Mouse (Mus musculus) right cerebral cortex, adult 18-20 months (tissue): ENCODE measurements around the gene Tbc1d14.

ENCODE experiments used
- DNase-seq: peaks from one replicate; pipeline ENCODE4 v3.0.0; 2022; ENCODE audit warnings: mixed read lengths

The Tbc1d14 gene

DNA sequence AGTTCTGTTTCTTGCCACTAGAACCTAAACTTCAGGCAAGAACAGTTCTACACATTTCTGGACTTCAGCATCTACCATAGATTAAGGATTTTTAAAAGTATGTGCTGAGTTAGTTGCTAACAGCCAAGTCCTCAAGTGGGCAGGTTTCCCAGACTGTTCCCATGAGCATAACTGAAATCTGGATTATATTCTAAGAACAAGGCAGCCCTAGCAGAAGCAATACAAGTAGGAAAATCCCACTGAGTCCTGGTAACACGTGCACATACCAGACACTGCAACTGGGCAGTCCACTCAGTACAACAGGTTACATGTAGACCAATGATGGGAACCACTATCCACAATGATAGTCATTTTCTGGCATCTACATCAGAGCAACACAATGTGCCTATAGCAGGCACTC lies 17.3 kb downstream of the Tbc1d14 start:
- DNase-seq, result no peak

DNA sequence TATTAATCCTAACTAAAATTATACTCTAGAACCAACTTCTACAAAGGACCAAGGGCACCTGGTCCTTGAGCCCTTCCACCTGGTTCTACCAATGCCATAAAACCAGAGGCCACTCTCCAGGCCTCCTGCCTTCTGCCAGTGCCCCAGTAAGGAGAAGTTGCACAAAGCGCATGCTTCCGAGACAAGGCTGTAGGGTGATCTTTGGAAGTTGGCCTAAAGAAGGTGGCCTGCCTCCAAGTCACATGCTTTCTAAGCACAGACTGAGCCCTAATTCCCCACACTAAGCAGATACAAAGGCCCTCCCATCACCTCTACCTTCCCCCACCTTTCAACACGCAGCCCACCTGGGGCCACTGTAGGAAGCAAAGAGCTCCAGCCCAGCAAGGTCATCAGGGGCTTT lies 17.8 kb downstream of the Tbc1d14 start:
- no peak for DNase-seq

DNA sequence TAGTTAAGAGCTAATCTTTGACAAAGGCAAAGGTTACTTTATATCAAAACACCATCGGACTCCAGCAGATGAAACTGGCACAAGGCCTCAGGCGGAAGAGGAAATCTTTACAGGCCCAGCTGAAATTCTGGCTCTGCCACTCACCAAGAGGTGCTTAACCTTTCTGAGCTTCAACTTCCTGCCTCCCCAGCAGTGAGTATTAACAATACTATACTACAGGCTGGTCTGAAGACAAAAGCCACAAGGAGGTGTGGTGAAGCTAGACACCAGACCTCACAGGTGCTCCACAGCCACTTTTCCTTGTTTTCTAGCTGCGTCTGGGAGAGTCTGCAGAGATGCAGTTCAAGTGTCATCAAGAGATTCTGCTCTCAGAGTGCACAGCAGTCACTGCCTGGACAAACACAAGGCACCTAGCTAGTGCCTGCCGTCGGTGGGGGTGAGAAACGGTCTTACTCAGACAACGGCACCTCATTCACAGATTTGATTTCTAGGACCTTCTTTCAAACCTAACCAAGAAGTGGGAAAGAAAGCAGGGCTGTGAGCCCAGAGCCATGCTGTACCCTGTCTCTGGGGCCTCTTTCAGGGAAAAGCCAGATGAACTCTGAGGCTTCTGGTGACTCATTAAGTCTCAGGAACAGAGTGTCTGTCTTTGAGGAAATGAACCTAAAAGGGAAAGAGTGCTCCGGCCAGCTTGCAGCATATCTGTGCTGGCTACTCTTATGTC lies 18.8 kb downstream of the Tbc1d14 start:
- DNase-seq, result no peak

DNA sequence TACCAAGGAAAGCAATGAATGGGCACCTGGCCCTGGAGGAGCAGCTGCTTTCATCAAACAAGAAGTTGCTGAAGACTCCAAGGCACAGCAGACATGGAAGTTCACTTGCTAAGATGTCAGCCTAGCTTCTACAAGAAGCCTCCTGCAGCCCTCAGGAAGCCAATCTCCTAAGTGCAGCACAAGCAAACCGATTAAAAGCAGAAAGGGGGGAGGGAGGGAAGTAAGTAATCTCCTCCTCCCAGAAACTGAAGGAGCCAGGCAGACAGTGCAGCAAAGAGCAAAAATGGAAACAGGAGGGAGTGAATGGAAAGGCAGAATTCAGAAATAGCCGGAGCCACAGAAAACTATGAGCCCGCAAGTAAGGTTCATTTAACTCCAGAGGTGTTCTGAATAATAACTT lies 19.7 kb downstream of the Tbc1d14 start:
- peak; percentile 55 for DNase-seq

DNA sequence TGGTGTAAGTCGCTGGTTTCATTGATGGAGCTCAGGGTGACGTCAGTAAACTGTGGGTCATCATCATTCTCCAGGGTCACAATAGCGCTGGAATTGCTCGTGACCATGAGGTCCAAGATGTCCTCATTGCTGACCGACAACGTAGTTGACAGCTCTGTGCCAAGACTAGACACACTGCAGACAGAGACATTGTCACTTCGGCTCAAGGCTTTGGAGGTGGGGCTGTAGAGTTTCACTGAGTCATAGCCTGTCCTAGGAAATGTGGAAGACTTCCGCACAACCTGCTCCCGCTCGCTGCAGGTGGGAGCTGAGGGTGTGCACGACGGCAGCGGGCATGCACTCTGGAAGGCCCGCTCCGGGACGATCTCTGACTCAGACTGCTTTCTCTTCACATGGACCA lies 21.7 kb downstream of the Tbc1d14 start:
- no peak for DNase-seq

DNA sequence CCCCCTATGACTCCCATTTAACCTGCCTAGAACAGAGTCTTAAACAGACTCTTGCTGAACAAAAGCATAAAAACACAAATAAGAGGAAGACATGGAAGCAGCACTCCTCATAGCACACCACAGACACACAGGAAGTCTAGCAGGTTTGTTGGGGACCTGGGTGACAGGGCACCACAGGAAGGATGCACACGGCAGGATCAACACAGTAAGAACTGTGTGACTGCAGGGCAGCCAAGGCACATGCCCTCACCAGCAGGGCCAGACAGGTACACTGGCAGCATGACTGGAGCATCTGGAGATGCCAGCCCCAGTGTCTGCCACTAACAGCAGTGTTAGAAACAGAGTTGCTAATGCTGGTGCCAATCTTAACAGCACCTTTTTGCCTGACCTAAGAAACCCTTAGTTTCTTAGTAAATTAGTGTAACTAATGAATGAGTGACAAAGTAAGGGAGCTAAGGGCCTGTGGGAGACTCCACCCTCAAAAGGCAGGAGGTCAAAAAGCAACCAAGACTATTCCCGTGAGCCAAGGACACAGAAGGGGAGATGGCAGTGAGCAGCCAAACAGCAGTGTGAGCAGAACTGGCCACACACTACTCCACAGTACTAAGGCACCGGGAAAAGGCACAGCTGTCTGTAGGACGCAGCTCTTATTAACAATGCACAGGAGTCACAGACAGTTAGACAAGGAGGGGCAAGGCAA lies 22.4 kb downstream of the Tbc1d14 start:
- DNase-seq, result no peak

DNA sequence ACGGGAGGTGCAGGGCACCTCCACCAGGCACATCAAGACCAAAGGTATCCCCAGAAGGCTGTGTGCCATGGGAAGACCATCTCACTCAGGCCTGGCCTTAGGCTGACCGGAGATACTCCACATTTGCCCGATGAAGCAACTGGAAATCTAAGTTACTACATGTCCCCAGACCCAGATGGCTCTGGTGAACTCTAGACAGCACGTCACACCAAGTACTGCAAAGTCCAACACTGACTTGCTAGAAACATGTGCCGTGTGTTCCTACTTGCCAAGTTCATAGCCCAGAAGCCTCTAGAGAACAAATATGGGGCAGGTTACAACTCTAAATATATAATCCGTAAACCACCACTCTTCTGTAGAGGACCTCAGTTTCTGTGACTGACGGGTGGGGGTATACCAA lies 23.0 kb downstream of the Tbc1d14 start:
- no peak for DNase-seq

DNA sequence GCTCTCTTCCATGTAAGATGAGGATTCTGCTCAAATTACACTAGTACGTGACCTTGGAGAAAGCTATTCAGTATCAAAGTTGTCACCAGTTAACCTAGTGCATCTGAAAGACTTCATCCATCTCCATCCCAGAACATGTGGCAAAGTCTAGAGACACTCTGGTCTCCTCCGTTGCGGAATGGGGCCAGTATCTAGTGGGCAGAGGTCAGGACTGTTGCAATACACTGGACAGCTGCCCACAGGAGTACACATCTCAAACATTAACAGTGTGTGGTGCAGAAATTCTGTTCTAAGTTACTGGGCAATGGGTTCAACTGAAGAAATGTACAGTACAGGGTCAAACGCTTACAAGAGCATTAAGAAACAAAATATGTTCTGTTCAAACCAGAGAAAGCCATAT lies 25.0 kb downstream of the Tbc1d14 start:
- DNase-seq, result no peak

DNA sequence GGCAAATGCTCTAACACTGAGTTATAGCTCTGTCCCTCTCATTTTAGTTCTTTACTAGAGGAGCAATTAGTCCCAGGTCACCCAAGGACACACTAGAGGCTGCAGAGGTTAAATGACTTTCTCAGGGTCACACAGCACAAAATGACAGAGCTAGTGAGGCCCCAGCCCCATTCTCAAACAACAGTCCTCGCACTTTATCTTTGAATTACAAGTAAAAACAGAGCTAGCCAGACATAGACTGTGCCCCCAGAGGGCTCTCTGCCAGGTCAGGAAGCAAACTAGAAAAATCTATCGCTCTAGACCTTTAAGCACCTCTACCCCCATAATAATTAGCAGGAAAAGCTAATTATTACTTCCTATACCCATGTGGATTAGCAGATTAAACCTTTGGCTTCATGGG lies 25.4 kb downstream of the Tbc1d14 start:
- no peak for DNase-seq

DNA sequence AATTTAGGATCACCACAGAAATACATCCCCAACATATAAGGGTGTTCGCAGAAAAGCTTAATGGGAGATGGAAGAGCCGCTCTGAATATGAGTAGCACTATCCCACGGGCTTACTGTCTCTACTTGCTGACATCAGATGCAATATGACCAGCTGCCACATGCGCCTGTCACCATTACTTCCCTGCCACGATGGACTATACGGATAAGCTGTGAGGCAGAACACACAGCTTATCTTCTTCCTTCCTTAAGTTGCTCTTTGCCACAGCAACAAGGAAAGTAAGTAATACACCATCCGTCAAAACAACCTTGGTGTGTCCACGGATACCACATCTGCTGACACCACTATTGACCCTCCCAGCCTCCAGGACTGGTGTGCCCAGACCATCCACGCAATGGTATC lies 28.5 kb downstream of the Tbc1d14 start:
- no peak for DNase-seq

DNA sequence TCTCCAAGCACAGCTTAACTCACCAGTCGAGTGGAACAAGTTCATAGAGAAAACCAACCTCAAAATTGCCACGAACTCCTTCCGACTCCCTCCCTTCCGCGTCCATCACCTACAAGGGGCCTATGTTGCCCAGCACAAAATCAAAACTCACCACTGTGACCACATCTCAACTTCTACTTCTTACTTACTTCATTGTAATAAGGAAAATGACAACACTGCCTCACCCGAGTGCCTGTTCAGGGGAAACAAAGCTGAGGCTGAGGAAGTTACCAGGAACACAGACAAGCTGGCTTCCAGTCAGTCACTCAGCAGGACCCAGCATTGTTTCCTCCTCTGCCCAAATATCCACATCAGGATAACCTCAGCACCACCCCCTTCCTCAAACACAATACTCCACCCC lies 29.3 kb downstream of the Tbc1d14 start:
- no peak for DNase-seq

DNA sequence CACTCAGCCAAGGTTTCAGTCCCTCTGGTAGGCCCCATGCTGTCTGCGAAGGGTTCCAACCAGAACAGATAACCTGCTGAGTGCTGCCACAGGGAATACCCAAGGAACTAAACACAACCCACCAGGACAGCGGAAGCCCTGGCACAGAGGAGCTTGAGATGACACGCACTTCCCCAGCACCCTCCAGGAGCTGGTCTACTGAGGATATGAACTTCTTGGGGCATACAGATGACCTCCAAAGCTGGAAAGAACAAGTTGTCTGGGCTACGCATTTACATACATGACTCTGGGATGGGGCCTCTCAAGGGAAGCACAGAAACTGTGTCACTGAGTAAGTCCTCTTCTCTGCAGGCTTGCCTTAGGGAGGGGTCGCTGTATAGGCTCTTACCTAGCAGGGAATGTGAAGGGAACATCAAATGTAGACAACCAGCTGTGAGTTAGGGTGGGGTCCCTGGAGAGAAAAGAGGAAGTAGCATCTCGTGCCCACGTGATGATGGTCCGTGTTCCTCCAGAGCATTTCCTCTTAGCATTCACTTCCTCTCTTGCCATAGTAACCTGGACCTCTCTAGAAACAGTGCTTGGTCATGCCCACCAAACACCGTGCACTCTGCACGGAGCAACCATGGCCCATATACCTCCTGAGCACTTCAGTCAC lies 30.2 kb downstream of the Tbc1d14 start:
- no peak for DNase-seq

DNA sequence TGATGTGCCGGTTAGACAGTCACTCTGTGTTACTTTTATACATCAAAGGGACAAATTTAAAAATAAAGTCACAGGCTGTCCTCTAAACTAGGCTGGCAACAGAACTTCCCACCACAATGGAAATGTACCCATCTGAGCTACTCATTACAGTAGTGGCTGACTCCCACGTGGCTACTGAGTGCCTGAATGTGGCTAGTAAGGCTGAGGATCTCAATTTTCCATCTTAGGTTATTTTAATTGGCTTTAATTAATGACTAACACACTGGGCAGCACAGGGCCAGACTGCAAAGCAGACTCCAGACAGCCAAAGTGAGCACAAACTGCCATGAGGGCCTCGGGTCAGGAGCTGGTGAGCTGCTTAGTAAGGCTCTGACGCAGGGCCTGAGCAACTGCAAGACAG lies 31.6 kb downstream of the Tbc1d14 start:
- DNase-seq, result peak; percentile 59

DNA sequence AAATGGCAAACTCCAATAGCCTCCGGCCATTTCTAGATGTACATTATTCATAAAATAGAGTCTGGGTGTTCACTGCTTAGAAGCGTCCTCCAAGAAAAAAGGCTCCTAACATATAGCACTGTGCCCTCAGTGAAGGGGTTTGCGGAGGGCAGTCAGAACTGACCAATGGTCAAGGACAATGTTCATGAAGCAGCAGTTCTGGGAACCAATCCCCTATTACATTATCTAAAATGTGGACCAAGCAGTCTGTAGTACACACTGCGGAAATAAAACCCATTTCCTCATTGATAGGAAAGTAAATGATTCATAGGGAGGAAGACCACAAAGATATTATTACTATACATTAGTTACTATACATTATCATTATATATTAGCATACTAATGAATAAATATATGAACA lies 32.6 kb downstream of the Tbc1d14 start:
- DNase-seq, result no peak

DNA sequence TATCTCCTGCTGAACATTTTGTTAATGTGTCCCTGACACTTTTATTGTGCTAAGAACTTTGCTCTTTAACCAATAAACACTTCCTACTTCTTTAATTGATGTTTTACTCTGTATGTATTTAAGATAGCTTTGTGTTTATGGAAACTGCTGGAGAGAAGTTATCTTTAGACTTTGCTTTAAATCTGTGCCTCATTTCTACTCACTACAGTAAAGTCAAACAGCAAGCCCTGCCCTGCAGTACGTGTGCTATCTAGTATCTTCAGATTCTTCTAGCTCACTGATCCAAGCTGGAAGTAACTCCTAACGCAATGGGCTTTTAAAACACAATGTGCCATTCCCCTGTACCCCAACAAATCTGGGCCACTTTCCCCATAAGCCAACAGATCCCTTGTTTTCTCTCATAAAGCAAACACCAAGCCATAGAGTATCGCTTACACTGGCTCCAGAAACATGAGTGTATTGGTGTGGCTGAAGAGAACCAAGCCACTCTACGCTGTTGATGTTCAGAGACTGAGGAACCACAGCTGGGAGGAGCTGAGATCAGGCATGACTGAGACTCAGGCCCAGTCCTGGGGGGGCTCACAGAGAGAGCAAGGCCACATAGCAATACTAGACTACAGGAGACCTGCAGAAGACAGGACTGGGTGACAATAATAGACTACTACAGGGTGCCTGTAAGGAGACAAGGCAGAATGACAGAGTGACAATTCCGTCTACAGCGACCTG lies 33.4 kb downstream of the Tbc1d14 start:
- DNase-seq, result no peak

DNA sequence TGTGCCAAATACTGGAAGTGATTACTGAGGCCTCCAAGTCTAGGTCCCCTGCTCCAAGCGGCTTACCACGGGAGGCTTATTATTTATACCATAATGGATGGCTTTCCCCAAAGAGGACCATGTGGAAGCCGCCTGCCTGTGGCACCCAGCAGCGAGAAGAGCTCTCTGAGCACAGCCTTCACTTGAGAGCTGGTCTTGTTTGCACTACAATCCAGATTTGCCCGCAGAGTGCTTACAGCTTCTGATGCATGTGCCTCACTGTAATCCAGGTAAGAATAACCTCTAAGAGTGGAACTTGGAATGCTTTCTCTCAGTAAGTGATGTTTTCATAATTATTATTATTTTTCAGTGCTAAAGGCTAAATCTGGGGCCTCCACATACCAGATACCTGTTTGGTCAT lies 34.0 kb downstream of the Tbc1d14 start:
- no peak for DNase-seq

DNA sequence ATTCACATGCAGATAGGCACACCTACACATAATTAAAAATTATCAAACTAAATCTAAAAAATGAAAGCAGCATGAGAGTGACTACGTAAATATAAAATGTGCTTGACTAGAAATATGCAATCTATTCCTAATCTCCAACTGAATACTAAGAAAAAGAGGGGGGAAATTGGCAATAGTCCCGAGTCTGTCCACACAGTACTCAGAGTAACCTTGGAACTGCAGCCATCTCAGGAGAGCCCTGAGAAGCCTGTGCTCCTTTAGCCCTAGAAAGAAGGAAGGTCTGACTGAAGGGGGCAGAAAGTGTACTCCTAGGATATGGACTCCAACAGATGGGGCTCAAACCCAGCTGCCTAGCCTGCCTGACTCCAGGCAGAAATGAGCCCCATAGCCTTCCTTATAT lies 34.5 kb downstream of the Tbc1d14 start:
- no peak for DNase-seq

DNA sequence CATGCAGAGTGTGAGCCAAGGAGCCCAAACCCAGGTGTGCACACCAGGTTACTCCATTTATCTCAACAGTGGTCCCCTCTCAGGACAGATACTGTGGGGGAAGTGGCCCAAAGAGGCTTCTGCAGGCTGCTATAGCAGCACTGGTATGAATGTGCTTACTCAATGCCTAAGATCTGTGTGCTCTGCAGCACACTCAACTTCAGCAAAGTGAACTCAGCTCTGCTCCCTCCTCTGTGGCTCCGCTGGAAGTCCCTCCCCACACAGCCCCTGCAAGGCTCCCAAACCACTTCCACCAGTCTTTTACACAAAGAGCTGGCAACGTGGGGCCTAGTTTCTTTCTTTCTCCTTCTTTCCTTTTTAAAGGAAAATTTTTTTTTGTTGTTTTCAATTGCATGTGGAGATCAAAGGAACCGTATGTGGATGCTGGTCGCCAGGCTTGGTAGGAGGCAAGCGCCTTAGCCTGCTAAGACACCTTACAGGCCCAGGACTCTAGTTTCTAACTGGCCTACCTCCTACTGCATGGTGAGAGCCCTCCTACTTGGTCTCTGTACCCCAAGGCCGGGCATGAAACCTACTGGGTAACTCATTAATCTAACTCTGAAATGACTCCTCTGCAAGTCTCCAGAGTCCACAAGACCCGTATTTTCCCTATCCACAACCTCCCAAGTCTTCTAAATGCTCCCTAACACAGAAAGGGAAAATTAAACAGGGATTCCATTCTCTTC lies 35.3 kb downstream of the Tbc1d14 start:
- DNase-seq, result no peak

DNA sequence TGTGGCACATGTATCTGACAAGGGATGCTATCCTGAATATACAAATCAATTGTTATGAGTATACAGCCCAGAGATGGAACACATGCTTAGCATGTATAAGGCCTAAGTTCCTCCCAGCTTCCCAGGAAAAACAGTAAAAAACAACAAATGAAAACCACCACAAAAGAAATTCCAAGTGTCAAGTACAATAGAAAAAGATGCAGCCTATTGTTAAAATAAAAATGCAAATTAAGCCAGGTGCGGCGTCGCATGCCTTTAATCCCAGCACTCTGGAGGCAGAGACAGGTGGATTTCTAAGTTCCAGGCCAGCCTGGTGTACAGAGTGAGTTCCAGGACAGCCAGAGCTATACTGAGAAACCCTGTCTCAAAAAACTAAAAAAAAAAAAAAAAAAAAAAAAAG lies 36.2 kb downstream of the Tbc1d14 start:
- DNase-seq, result no peak

DNA sequence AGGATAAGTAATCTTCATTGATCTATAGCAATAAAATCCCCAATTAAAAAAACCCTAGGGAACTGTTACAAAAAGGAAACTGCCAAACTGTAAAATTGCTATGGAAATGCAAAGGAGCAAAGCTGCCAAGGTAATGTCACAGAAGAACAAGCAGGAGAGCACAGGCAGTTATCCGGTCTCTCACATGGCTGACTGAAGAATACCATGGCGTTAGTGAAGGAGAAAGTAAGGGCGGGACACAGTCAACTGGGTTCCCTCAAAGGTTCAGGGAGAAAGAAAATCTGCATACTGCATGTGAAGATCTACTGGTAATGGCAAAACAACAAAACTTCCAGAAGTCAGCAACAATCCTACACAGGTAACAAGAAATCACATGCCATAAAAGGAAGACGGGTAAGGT lies 36.8 kb downstream of the Tbc1d14 start:
- no peak for DNase-seq

DNA sequence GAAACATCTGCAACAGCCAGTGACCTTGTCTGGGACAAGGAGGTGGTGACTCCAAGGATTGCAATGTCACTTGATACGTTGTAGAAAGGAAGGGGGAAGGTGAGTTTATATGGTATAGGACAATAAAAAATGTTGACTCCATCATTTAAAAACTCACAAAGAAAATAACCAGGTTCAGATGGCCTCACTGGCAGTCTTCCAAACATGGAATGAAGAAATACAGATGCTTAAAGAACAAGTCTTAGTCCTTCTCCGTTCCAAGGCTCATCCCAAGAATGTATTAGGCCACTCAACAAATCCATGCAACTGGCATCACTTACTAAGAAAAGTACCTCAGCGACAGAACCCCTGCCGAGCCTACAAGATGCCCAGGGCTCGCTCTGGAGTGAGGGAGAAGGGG lies 38.6 kb downstream of the Tbc1d14 start:
- DNase-seq, result no peak

DNA sequence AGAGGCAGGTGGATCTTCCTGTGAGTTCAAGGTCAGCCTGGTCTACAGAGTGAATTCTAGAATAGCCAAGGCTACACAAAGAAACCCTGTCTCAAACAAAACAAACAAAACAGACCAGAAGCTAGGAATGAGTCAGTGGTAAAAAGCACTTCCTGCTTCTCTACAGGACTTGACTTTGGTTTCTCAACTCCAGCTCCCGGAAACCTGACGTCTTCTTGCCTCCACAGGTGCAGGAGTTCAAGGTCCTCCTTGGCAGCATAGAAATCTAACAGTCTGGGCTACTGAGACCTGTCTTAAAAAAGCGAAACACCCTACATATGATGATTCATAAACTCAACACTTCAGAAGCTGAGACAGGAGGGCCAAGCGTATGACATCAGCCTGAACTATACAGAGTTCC lies 39.2 kb downstream of the Tbc1d14 start:
- no peak for DNase-seq

DNA sequence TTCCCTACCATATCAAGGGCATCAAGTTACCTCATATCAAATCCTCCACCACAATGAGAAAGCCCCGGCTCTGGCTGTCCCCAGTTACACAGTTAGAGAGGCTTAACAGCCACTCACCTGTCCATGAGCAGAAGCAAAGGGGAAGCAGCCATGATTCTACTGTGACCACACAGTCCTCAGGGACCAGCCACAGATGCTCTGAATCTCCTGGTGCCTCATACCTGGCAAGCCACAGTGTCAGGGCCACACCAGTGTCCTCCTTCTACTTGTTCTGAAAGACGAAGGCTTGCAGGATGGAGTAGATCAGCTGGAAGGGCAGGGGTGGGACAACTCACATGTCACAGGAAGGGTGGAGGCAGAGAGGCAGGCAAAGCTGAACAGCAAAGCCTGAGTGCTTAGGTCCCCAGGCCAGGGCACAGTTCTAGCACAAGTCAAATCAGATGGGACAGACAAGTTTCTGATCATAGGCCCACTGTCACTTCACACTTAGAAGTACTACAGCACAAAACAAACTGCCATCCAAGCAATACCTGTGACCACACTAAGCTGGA lies 39.9 kb downstream of the Tbc1d14 start:
- DNase-seq, result no peak
